Mouse (Mus musculus) neural tube, embryonic 10.5 days (tissue): Measurements from ENCODE around the gene Fam221b.

Experiments
- DNase-seq: peaks from one replicate; pipeline ENCODE4 v3.0.0-alpha.2; 2017; ENCODE audit warnings: low spot score; ENCODE audit errors: extremely low spot score

Fam221b gene

GRCm38 (mm10) chr4:43657146-43657545 lies 11.8 kb downstream of the Fam221b start:
- DNase-seq, result no peak

- peak; percentile 93 for DNase-seq
These were observed 12.4 kb downstream of the Fam221b start, which contains the start of gene Hint2 for GRCm38 (mm10) chr4:43656339-43657109. TSS of gene Hint2 (minus strand) at chr4:43656466.

- DNase-seq, result no peak
These were observed 13.1 kb downstream of the Fam221b start for GRCm38 (mm10) chr4:43655656-43656338.

GRCm38 (mm10) chr4:43653161-43654015 lies 15.6 kb downstream of the Fam221b start, which contains the start of gene Spag8:
TSS of gene Spag8 (minus strand) at chr4:43653594.
- DNase-seq, result peak; percentile 58

GRCm38 (mm10) chr4:43652726-43653125 lies 16.2 kb downstream of the Fam221b start:
- no peak for DNase-seq

GRCm38 (mm10) chr4:43649783-43650182 lies 19.2 kb downstream of the Fam221b start:
- no peak for DNase-seq

- no peak for DNase-seq
These were observed 28.5 kb downstream of the Fam221b start for GRCm38 (mm10) chr4:43640491-43640890.

- DNase-seq, result peak; percentile 8
These were observed 28.9 kb downstream of the Fam221b start for GRCm38 (mm10) chr4:43640076-43640475.

- DNase-seq, result no peak
These were observed 32.2 kb downstream of the Fam221b start for GRCm38 (mm10) chr4:43636751-43637150.

GRCm38 (mm10) chr4:43634621-43635374 lies 34.1 kb downstream of the Fam221b start:
- peak; percentile 11 for DNase-seq

- DNase-seq, result peak; percentile 11
These were observed 35.2 kb downstream of the Fam221b start for GRCm38 (mm10) chr4:43633736-43634135.

GRCm38 (mm10) chr4:43633296-43633695 lies 35.6 kb downstream of the Fam221b start:
- peak; percentile 12 for DNase-seq

GRCm38 (mm10) chr4:43631956-43632920 lies 36.7 kb downstream of the Fam221b start:
- DNase-seq, result no peak

GRCm38 (mm10) chr4:43631046-43631955 lies 37.6 kb downstream of the Fam221b start, which contains the start of gene Npr2:
TSS of gene Npr2 (plus strand) at chr4:43631935.
- peak; percentile 74 for DNase-seq

- DNase-seq, result peak; percentile 53
These were observed 38.3 kb downstream of the Fam221b start for GRCm38 (mm10) chr4:43630671-43631045.

- peak; percentile 79 for DNase-seq
These were observed 38.8 kb downstream of the Fam221b start for GRCm38 (mm10) chr4:43630030-43630581.

- DNase-seq, result peak; percentile 19
These were observed 39.7 kb downstream of the Fam221b start for GRCm38 (mm10) chr4:43629106-43629817.
